30 mouse cellular contexts compared by ENCODE assay signal in genomic region chr12:107509661-107510237, GRCm38 (mm10). TPM values are rescaled to one million over a fixed set of nuclear protein-coding genes. Genes with fewer than 3 reads are reported as not detected.
A peak's percentile ranks its signal among the peaks of the same experiment; 100 is the strongest.
DNase-seq lines count a peak whose midpoint lies in the region.
"Had no signal": no experiment of that assay in that cellular context is flagged by ENCODE, and none has a peak within 500 bp of the region (broad histone marks: within the 10 kb centered on the region; RNA-seq: fewer than 3 reads in every experiment).

No protein-coding gene starts in this region.

- intact Hi-C loops in left cerebral cortex, postnatal 14 days (cut with DNase I): no loop called here

- peak; percentile 27 to 44 for DNase-seq in urinary bladder, adult 18-20 months (ENCODE audit: low spot score in 2 of 2)
- no peak for DNase-seq in urinary bladder, postnatal 10 days (ENCODE audit: low spot score)
- peak; percentile 52 for DNase-seq in fat pad, adult 2 months (ENCODE audit: extremely low read depth, low read depth, low spot score)
- peak; percentile 37 for DNase-seq in gonadal fat pad, adult 2 months (ENCODE audit: low read depth)
- DNase-seq in urinary bladder, postnatal 36 days (ENCODE audit: low spot score in 2 of 2): peak; percentile 52 to 54
- no peak for DNase-seq in left cerebral cortex, postnatal 14 days (ENCODE audit: low spot score in 2 of 2)
- DNase-seq in testis, postnatal 10 days (ENCODE audit: low spot score): no peak
- DNase-seq: adrenal gland, adult 2 months; adrenal gland, postnatal 10 days; adrenal gland, postnatal 25 days; cerebellum, adult 11 months; cerebellum, adult 18-20 months; cerebellum, adult 8-10 months; cerebellum, adult 9-11 months; cerebellum, postnatal 14 days; cerebellum, postnatal 36 days; embryo, embryonic 11 days had no signal

RNA-seq across cellular contexts. Expression of gene 3110018I06Rik, which starts 21.3 kb away (rescaled TPM):
- not detected in 2 replicates for polyA plus RNA-seq in gonadal fat pad, adult 2 months (2012; rRNA removed)
- total RNA-seq in left cerebral cortex, postnatal 14 days (2021): not detected
- total RNA-seq: adrenal gland, adult 2 months; adrenal gland, postnatal 10 days; adrenal gland, postnatal 25 days; adrenal gland, postnatal 4 days; common myeloid progenitor, adult 5-6 weeks; ES-E14; MEL had no signal
- polyA plus RNA-seq: adrenal gland, adult 2 months; brain, embryonic 14.5 days; C2C12; embryonic facial prominence, embryonic 11.5 days; embryonic facial prominence, embryonic 13.5 days; embryonic facial prominence, embryonic 15.5 days; erythroblast, embryonic 14.5 days; forebrain, embryonic 11.5 days; forebrain, embryonic 13.5 days; forebrain, embryonic 15.5 days had no signal

Comparison
In these comparisons a context has a peak if more than half of its experiments do, and no peak if none do; other contexts are left out.
1. DNase-seq: peak in urinary bladder, adult 18-20 months (2 of 2), fat pad, adult 2 months (single experiment), gonadal fat pad, adult 2 months (single experiment) and urinary bladder, postnatal 36 days (2 of 2); none in urinary bladder, postnatal 10 days (single experiment), left cerebral cortex, postnatal 14 days (0 of 2) and testis, postnatal 10 days (single experiment).